Mouse (Mus musculus): ENCODE measurements around the gene Farsb. TPM values are rescaled to one million over a fixed set of nuclear protein-coding genes. Genes with fewer than 3 reads are reported as not detected.

Gene Farsb
- polyA plus RNA-seq (2016; fragmentation: Nextera tagmentation; extraction: Ambion mirVana), result 137 and 142 TPM in 2 replicates

- Histone ChIP-seq H3K27ac (peak within 1 kb of the TSS; percentile 42; the same call in 1 of the 2 replicates), H3K9me3 (no peaks in the 10 kb centered on the region)
- 0% methylated on average over 31 of the region's 31 CpGs for WGBS
Observed at GRCm38 (mm10) chr1:78488752-78489492, at the start of gene Farsb. Gene Farsb (minus strand): TSS chr1:78488897.

GRCm38 (mm10) chr1:78538396-78538795 is 49.7 kb upstream of the Farsb start:
- 64% methylated on average over 5 of the region's 5 CpGs for WGBS
- Histone ChIP-seq H3K27ac (no peak overlapping the region), H3K27me3 (no peaks in the 10 kb centered on the region), H3K4me3 (replicated peaks) (no peak overlapping the region), H3K4me2 (no peak overlapping the region), H3K4me1 (replicated peaks) (peaks cover 24% of the 10 kb centered on the region), H3K9me3 (no peaks in the 10 kb centered on the region), H3K9ac (replicated peaks) (no peak overlapping the region), H3K36me3 (no peaks in the 10 kb centered on the region)
- ATAC-seq (ENCODE audit: insufficient number of reproducible peaks, insufficient read depth, low FRiP score, low TSS enrichment, low read depth), result no peak

More at GRCm38 (mm10) chr1:78488752-78489492, at the start of gene Farsb:
- Histone ChIP-seq H3K27me3 (no peaks in the 10 kb centered on the region), H3K4me3 (replicated peaks) (peak within 1 kb of the TSS; percentile 96), H3K36me3 (peaks cover 7% of the 10 kb centered on the region), H3K9ac (replicated peaks) (peak within 1 kb of the TSS; percentile 80), H3K4me2 (peak within 1 kb of the TSS; percentile 89), H3K4me1 (replicated peaks) (peaks cover 17% of the 10 kb centered on the region)
- ATAC-seq (ENCODE audit: insufficient number of reproducible peaks, insufficient read depth, low FRiP score, low TSS enrichment, low read depth), result peak; percentile 96

GRCm38 (mm10) chr1:78537494-78538010 is 48.9 kb upstream of the Farsb start:
- Histone ChIP-seq H3K4me1 (replicated peaks) (peaks cover 24% of the 10 kb centered on the region), H3K27me3 (no peaks in the 10 kb centered on the region), H3K4me2 (peak overlapping the region; percentile 48), H3K4me3 (replicated peaks) (peak overlapping the region; percentile 22), H3K36me3 (no peaks in the 10 kb centered on the region), H3K9ac (replicated peaks) (no peak overlapping the region), H3K9me3 (no peaks in the 10 kb centered on the region), H3K27ac (peak overlapping the region; percentile 47; the same call in 1 of the 2 replicates)
- 48% methylated on average over 16 of the region's 16 CpGs for WGBS
- ATAC-seq (ENCODE audit: insufficient number of reproducible peaks, insufficient read depth, low FRiP score, low TSS enrichment, low read depth), result no peak

GRCm38 (mm10) chr1:78536310-78537164 is 47.8 kb upstream of the Farsb start:
- no peak overlapping the region for H3K4me3 ChIP-seq (replicated peaks)
- H3K4me1 ChIP-seq (replicated peaks), result peaks cover 24% of the 10 kb centered on the region
- no peaks in the 10 kb centered on the region for H3K36me3 ChIP-seq
- H3K27ac ChIP-seq, result no peak overlapping the region
- H3K9me3 ChIP-seq, result no peaks in the 10 kb centered on the region
- H3K4me2 ChIP-seq, result peak overlapping the region; percentile 23; the same call in 1 of the 2 replicates
- WGBS, result 28% methylated on average over 19 of the region's 19 CpGs
- H3K9ac ChIP-seq (replicated peaks), result no peak overlapping the region
- ATAC-seq (ENCODE audit: insufficient number of reproducible peaks, insufficient read depth, low FRiP score, low TSS enrichment, low read depth), result no peak
- H3K27me3 ChIP-seq, result no peaks in the 10 kb centered on the region

GRCm38 (mm10) chr1:78534428-78535150 is 45.9 kb upstream of the Farsb start:
- ATAC-seq (ENCODE audit: insufficient number of reproducible peaks, insufficient read depth, low FRiP score, low TSS enrichment, low read depth), result no peak
- Histone ChIP-seq H3K27me3 (no peaks in the 10 kb centered on the region), H3K36me3 (no peaks in the 10 kb centered on the region), H3K4me1 (replicated peaks) (peaks cover 16% of the 10 kb centered on the region), H3K4me2 (no peak overlapping the region), H3K9me3 (no peaks in the 10 kb centered on the region), H3K4me3 (replicated peaks) (no peak overlapping the region), H3K27ac (no peak overlapping the region), H3K9ac (replicated peaks) (no peak overlapping the region)
- WGBS, result 91% methylated on average over 9 of the region's 9 CpGs

GRCm38 (mm10) chr1:78532184-78532800 is 43.6 kb upstream of the Farsb start:
- H3K27me3 ChIP-seq, result no peaks in the 10 kb centered on the region
- WGBS, result 85% methylated on average over 15 of the region's 15 CpGs
- no peaks in the 10 kb centered on the region for H3K9me3 ChIP-seq
- no peaks in the 10 kb centered on the region; the same call in 1 of the 2 replicates for H3K4me1 ChIP-seq (replicated peaks)
- H3K9ac ChIP-seq (replicated peaks), result no peak overlapping the region
- no peak overlapping the region for H3K4me2 ChIP-seq
- no peaks in the 10 kb centered on the region for H3K36me3 ChIP-seq
- no peak overlapping the region for H3K4me3 ChIP-seq (replicated peaks)
- no peak overlapping the region for H3K27ac ChIP-seq
- no peak for ATAC-seq (ENCODE audit: insufficient number of reproducible peaks, insufficient read depth, low FRiP score, low TSS enrichment, low read depth)

- peaks cover 3% of the 10 kb centered on the region; the same call in 1 of the 2 replicates for H3K4me1 ChIP-seq (replicated peaks)
- no peaks in the 10 kb centered on the region for H3K9me3 ChIP-seq
- no peak overlapping the region for H3K4me3 ChIP-seq (replicated peaks)
- no peak overlapping the region for H3K9ac ChIP-seq (replicated peaks)
- no peaks in the 10 kb centered on the region for H3K27me3 ChIP-seq
- no peaks in the 10 kb centered on the region for H3K36me3 ChIP-seq
- H3K27ac ChIP-seq, result no peak overlapping the region
- no peak overlapping the region for H3K4me2 ChIP-seq
- no peak for ATAC-seq (ENCODE audit: insufficient number of reproducible peaks, insufficient read depth, low FRiP score, low TSS enrichment, low read depth)
- WGBS, result 71% methylated on average over 7 of the region's 7 CpGs
Observed at GRCm38 (mm10) chr1:78530500-78531215, 42.0 kb upstream of the Farsb start.

GRCm38 (mm10) chr1:78529011-78529410 is 40.3 kb upstream of the Farsb start:
- no peak overlapping the region for H3K4me2 ChIP-seq
- H3K27ac ChIP-seq, result no peak overlapping the region
- no peaks in the 10 kb centered on the region for H3K27me3 ChIP-seq
- no peak for ATAC-seq (ENCODE audit: insufficient number of reproducible peaks, insufficient read depth, low FRiP score, low TSS enrichment, low read depth)
- no peak overlapping the region for H3K4me3 ChIP-seq (replicated peaks)
- no peak overlapping the region for H3K9ac ChIP-seq (replicated peaks)
- H3K36me3 ChIP-seq, result no peaks in the 10 kb centered on the region
- 91% methylated on average over 8 of the region's 8 CpGs for WGBS
- H3K4me1 ChIP-seq (replicated peaks), result peaks cover 4% of the 10 kb centered on the region; the same call in 1 of the 2 replicates
- H3K9me3 ChIP-seq, result no peaks in the 10 kb centered on the region

- no peak overlapping the region for H3K4me3 ChIP-seq (replicated peaks)
- no peak overlapping the region for H3K4me2 ChIP-seq
- no peaks in the 10 kb centered on the region for H3K27me3 ChIP-seq
- H3K9me3 ChIP-seq, result no peaks in the 10 kb centered on the region
- H3K9ac ChIP-seq (replicated peaks), result no peak overlapping the region
- WGBS, result 94% methylated on average over 3 of the region's 3 CpGs
- H3K36me3 ChIP-seq, result no peaks in the 10 kb centered on the region
- no peak overlapping the region for H3K27ac ChIP-seq
- H3K4me1 ChIP-seq (replicated peaks), result peaks cover 4% of the 10 kb centered on the region; the same call in 1 of the 2 replicates
- ATAC-seq (ENCODE audit: insufficient number of reproducible peaks, insufficient read depth, low FRiP score, low TSS enrichment, low read depth), result no peak
Observed at GRCm38 (mm10) chr1:78528356-78528755, 39.7 kb upstream of the Farsb start.
